Mouse (Mus musculus) megakaryocyte-erythroid progenitor cell, adult 5-6 weeks (primary cell): ENCODE data around the gene Acsbg1. TPM values are rescaled to one million over a fixed set of nuclear protein-coding genes. Genes with fewer than 3 reads are reported as not detected.
"Not testable (repeated sequence)": the region's sequence is repeated elsewhere in the genome, so short reads cannot be mapped to it uniquely, and the experiment has no call there.

Experiments
- ATAC-seq: replicated peaks from 2 replicates; pipeline ENCODE4 v1.8.0; 2016; ENCODE audit warnings: mild to moderate bottlenecking, inconsistent platforms; ENCODE audit not compliant: severe bottlenecking, poor library complexity, low FRiP score, low TSS enrichment
- total RNA-seq, 2 experiments: library from RNA; stranded (forward) in 1 of 2; stranded (reverse) in 1 of 2; fragments of 200-1000, 215-1000 nt in 1 of 2; fragments of >200 nt in 1 of 2; fragmentation: Nextera tagmentation in 1 of 2; gene quantifications; 2 replicates each; pipeline ENCODE4 v1.2.3; 2014 to 2017

Acsbg1 gene
- total RNA-seq (2014; fragmentation: Nextera tagmentation) (0.12 TPM in 1 of 2 replicates, not detected in the other), total RNA-seq (2017) (not detected in 2 replicates)

DNA sequence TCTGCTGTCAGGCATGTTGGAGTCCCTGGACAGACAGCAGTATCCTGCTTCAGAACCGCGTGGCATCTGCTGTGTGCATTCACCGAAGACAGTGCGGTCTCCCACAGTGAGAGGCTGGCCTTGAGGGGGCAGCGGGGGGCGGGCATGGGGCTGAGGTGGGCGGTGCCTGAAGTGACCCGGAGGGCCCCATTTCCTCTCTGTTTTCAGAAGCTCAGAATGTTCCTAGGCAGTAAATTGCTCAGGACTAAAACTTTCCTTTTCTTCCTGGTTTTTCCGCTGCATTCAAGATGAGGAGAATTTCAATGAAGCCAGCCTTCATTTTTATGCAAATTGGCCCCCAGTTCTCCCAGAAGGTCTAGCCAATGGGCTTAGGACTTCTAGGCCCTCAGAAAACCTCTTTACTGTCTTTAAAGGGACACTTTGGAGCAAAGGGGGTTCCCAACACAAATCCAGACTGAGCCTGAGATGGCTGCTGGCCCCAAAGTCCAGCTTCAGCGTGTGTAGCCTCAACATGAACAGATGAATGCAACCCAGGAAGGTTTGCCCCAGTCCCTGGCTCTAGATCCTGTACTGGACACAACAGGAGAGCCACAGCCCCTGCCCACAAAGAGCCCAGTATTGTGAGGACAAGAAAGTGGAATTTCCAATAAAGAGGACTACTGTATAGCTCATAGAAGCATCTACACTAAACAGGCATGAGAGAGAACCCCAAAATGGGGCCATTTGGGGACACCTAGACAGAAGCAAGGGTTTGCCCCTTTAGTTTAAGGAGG lies at the start of gene Acsbg1:
Gene Acsbg1 (minus strand): TSS at position 266 of the 773 bp plus-strand sequence.
- ATAC-seq = no peak

DNA sequence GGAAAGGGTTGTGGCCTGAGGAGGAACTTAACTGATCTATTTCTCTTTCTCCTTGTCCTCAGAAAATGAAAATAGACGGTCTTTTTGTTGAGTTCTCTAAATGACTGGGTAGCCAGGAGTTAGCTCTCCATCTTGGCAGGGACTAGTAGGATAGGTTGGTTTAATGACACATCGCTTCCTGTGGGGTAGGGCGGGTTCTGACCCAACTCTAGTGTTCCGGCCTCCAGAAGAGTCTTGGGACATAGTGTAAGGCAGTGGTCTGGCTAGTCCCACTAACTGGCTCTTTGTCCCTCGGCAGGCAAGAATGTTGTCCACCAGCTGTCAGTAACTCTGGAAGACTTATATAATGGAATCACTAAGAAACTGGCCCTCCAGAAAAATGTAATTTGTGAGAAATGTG lies 46.4 kb upstream of the Acsbg1 start:
- ATAC-seq = no peak

DNA sequence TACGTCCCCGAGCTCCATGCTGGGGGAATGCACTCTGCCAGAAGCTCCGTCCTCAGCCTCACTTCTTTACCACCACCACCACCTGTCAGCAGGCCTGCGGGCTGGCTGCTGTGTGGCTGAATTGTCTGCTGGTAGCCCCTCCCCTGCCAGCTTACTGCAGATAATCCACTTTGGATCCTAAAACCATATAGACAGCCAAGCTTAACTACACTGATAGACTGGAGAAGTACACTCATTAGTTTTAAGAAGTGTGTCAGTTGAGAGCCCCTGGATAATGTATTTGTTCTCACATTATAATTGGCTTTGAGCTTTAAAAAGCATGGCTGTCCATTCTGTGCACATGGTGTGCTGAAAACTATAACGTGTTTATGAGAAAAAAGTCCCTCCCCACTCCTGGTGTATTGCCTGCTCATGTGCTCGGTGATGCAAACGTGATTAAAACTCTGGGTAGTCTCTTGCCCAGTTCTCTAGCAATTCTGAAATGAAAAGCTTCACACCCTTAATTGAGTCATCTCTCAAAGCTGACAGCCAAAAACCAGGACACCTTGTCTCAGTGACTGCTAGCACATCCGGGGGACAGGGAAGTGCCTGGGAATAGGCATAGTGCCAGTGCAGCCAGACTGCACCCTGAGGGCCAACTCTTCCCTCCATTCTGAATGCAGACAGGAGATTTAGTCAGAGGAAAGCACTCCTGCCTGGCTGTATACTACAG lies 45.8 kb upstream of the Acsbg1 start:
- no peak for ATAC-seq

DNA sequence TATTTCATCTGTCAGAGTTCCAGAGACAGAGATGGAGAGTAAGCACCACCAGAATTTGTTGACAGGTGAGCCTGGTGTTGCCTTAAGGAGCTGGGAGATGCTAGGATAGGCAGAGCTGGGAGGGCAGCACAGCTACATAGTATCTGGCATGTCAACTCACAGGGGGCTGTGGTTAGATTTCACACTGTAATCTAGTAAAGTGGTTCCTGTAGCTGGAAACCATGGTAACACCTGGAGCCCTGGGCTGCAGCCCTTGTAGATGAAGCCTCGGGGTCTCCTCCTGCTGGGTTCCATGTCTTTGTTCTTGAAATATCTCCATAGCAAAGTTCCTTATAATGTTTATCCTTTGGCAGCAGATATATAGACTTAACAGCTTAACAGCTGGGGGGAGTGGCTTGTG lies 43.9 kb upstream of the Acsbg1 start:
- ATAC-seq = 0 out of 2 replicates have a peak, but pooled peaks have one; percentile 15

DNA sequence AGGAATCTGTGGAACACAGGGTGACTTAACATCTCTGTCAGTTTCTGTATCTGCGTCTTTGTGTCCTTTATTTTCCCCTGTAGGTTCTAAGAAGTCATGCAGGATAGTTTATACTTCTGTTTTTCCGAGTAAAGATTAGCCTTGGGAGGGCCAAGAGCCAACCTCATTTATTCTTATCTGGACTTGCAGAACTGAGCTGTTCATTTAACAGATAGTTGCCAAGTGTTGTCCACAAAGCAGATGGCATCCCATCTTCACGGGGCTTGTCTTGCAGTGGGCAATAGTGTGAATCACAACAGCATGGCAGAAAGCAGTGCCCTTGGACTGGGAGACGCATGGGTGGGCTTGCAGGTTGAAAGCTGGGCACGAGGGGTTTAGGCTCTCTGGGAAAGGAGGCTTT lies 42.7 kb upstream of the Acsbg1 start:
- ATAC-seq = peak; percentile 73

DNA sequence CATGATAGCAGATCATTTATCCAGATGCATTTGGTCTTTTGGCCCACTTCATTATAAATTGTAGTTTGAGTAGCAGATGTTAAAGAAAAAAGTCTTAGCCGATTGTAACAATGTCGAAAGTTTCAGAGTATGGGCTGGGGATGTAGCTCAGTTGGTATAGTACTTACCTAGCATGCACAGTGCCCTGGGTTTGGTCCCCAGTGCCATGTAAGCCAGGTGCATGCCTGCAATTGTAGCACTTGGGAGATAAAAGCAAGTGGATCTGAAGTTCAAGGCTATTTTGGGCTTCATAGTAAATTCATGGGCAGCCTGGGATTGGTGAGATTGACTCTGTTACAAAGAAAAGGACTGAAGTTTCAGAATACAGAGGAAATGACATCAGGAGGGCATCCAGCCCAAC lies 40.9 kb upstream of the Acsbg1 start:
- no peak for ATAC-seq

DNA sequence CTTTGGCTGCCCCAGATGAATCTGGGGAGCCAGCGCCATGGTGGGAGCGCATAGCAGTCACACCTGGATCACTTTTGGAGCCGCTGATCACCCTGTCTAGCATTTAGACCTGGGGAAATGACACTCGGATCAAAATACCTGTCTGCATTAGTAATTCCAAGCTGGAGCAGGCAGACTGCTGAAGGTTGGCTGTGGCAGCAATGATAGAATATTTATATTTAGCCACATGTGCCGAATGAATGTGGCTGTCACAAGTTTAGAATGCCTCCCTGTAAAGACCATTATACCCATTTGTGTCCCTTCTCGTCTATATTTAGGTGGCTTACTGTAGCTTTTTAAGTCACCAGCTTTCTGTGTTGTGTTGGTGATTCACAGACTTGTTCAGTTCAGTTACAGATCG lies 39.1 kb upstream of the Acsbg1 start:
- no peak for ATAC-seq

DNA sequence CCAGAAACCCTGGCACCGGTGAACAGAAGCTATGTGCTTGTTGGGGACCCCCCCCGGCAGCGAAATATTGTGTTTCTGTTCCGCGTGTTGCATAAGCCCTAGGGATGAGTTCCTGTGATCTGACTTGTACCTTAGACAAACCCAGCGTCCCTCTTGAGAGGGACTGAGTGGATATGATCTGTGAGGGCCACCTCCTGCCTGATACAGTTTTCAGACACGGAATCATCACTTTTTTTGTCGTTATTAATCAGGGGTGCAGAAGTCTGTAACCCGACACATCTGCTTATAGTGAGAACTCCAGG lies 38.5 kb upstream of the Acsbg1 start:
- no peak for ATAC-seq

DNA sequence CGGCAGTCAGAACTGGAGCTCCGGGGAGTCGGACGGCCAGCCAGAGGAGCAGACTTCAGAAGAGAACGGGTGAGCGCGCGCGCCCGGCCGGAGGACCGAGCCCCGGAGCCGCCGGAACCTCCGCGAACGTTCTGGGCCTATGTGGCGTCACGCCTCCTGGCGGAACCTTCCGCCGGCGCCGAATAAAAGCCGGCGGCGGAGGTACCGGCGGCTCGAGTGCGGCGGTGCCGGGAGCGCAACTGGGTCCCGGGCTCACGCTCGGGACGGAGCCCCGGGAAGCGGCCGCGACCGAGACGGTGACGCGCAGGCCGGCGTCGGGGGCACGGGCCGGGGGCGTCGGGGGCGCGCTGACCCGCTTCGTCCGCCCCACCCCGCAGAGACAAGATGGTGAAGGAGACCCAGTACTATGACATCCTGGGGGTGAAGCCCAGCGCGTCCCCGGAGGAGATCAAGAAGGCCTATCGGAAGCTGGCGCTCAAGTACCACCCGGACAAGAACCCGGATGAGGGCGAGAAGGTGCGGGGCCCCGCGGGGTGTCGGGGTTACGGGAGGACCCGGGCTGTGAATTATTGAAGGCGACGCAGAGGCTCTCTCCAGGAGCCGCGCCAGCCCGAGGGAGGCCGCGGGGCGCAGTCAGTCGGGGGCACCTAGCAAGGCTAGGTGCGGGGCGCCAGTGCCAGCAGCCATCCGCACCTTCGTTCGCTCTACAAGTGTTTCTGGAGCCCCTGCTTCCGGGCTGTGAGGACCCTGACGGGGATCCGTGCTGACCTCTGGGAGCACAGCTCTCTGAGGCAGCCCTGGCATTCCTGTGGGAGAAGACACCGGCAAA lies 37.9 kb upstream of the Acsbg1 start:
- ATAC-seq = peak; percentile 30

DNA sequence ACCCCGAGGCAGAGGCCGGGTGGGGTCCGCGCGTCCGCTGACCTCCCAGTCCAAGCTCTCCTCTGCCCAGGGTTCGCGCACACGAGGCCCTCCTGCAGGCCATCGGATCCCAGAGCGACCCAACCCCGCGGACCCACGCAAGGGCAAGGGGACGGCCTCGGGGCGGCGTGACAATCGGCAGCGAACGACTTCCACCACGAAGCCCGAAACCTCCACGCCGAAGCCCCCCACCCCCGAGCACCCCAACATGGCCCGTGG lies 37.3 kb upstream of the Acsbg1 start:
- no peak for ATAC-seq

DNA sequence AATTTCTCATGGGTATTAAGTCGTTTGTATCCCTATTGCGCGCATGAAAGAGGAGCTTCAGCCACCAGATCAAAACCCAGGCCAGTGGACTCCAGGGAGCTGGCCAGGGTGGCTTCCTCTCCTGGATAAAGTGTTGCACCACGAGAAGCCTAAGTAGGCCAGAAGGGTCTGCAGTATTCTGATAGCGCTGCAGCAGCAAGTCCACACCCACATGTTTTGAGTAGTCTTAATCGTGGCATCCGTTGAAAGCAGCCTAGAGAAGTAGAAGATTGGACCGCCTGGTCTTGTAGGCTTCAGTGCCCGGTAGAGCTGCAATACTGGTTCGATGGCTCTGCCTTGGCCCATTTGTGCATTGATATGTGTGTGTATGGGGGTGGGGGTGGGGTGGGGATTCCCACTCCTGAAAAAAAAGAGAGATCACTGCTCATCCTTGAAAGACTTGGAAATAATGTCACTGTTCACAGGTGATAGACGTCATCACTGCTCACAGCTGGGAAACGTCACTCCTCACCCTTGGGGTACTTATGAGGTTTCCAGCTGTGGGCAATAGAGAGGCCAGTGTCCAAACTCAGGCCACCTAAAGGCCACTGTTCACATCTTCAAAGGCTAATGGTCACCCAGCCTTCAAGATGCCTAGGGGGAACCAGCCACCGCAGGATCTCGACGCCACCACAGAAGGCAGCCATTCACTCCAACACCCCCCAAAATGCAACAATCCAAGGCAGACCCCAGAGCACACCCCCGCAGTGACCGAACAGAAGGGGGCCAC lies 36.8 kb upstream of the Acsbg1 start, which contains the start of gene Dnaja4:
Gene Dnaja4 (plus strand): TSS at position 556 of the 769 bp plus-strand sequence.
- peak; percentile 87 for ATAC-seq

DNA sequence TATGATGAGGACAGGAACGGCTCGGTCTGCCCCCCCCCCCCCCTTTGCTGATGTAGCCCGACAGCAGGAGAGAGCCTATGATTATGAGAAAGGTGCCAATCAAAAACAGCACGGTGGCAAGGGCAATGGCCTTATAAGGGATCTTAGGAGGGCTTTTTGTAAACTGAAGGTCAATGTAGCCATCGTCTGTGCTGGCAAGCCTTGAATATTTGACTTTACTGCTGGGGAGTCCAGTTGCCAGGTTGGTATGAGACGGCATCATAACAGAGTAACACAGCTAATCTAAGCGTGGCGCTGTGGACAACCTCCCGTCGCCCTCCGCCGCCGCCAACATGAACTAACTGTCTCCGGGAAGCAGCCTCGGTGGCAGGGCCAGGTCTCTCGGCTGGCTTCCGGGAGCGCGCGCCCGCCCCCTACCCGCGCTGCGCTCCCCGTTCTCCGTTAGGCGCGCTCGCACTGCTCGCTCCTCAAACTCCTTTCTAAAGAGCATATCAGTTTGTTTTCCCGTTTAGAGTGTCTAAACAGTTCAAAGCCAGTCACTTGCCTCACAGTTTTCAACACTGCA lies 29.7 kb upstream of the Acsbg1 start:
- ATAC-seq = peak; percentile 86

DNA sequence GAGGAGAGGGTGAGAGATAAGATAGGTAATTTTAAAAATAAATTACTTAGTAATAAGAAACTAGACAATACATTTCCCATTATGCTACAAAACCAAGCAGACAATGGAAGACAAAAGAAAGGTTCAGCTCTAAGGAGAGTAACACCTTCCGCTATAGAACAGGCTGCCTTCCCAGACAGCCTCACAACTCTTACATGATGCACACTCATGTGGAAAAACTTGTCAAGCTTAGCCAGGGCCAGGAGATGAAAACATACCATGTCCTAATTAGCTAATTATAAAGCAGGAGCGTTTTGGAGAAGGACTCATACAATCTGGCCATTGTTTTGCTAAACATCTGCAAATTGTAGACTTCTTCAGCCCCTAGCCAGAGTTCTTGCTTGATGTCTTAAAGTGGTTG lies 29.0 kb upstream of the Acsbg1 start:
- not testable (repeated sequence) for ATAC-seq

DNA sequence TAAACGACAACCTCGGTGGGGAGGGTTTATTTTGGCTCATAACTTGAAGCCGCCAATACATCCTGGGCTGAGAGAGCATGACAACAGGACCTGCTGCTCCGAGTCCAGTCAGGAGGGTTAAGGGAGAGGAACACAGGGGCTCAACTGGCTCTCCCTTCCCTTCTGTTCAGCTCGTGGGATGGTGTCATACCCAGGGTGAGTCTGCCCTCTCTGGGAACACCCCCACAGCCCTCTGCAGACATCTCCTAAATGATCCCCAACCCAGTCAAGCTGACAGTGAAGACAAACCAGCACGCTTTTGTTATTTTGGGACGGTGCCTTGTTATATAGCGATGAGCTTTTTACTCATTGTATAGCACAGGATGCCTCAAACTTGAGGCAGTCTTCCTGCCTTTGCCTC lies 27.8 kb upstream of the Acsbg1 start:
- no peak for ATAC-seq

DNA sequence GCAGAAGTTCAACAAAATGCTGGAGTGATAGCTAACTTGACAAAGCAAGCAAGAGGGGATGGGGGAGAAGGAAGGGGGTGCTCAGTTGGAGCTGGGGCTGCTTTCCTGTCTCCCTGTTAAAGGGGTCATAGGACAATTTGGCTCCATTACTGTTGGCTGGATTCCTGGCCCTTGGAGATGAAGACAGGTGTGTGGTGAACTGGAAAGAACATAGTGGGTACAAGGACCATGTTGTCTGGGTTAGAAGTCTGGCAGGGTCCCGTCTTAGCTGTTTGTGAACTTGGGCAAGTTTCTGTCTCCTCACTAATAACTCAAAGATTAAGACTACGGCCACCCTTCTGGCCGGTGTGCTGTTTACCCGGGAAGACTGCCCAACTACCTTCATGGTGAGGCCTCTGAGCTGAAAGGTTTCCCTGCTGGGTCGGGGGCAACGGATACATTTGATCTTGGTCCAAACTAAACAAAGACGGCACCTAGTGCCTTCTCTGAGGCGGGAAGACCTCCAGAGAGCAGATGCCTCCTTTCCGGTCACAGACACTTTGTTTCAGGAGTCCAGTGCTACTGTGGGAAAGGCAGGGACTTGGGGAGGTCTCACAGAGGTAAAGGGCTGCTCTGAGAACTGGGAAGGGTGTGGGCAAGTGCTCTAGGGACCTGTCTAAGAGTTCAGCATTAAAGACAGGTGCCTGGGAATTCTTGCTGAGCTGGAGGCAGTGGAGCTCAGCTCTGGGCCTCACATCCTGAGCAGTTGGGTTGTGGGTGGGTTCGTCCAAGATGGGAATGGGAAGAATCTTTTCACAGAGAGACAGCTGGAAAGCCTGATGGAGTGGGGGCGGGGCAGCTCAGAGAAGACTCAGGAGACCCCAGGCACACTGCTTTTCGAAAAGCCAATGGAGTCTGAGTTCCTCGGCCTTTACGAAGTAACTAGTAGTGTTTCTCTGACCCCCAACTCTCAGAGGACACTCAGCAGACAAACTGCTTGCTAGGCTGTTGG lies 25.9 kb upstream of the Acsbg1 start:
- ATAC-seq = no peak

DNA sequence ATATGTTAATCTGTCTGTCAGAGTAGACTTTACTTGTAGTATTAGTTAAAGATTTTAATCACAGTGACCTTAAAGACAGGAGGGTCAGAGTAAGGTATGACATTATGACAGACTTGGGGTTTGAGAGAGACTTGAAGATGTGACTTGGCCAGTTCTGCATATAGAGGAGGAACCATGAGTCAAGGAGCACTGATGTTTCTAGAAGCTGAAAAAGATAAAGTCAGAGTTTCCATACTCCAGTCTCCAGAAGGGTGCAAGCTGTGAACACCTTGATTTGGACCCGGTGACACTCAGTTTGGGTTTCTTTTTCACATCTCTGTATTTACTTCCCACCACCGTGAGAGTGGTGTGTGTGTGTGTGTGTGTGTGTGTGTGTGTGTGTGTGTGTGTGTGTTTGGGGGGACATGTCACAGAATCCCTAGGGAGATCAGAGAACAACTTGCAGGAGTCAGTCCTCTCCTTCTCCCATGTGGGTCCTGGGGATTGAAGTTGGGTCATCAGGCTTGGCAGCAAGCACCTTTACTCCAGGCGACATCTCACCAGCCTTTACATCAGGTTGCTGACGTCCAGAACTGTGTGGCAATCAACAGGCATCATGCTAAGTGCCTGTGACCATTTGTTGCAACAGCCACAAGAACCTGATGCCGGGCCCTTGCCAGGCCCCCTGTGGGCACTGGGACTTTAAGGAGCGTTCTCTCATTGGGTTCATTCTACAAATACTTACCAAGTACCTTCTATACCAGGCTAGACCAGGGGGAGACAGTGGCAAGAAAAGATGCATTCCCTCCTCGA lies 22.3 kb upstream of the Acsbg1 start:
- no peak for ATAC-seq

DNA sequence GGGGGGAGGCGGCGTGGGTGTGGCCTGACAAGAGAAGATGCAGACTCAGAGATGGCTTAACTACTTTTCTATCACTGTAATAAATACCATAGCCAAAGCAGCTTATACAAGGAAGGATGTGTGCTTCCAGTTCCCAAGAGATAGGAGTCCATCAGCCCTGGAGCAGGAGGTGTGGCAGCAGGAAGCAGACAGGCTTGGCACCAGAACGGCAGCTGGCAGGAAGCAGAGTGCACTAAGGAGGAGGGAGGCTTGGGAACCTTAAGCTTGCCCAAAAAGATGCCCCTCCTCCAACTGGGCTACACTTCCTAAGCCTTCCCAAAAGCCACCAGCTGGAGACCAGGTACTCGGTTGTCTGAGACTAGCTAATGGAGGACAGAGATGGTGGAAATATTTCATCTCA lies 21.2 kb upstream of the Acsbg1 start:
- no peak for ATAC-seq
